Mouse (Mus musculus): ENCODE measurements around the gene Fras1. TPM values are rescaled to one million over a fixed set of nuclear protein-coding genes. Genes with fewer than 3 reads are reported as not detected.

Fras1 gene
- polyA plus RNA-seq, 1 experiment from 2014 or later: 10.8 TPM

GRCm38 (mm10) chr5:96375391-96375831 lies 1.7 kb downstream of the Fras1 start:
- Histone ChIP-seq H3K27ac (no peak overlapping the region), H3K9me3 (no peaks in the 10 kb centered on the region), H3K36me3 (replicated peaks) (no peaks in the 10 kb centered on the region), H3K9ac (peak overlapping the region; percentile 72), H3K4me1 (peaks cover 22% of the 10 kb centered on the region), H3K4me2 (peak overlapping the region; percentile 93), H3K4me3 (replicated peaks) (peak overlapping the region; percentile 63), H3K27me3 (peaks cover 7% of the 10 kb centered on the region; the same call in 1 of the 2 replicates)
- no peak for ATAC-seq (ENCODE audit: low FRiP score)
- under 1% methylated on average over 16 of the region's 17 CpGs for WGBS

- H3K27ac ChIP-seq: no peak overlapping the region
- peaks cover 22% of the 10 kb centered on the region for H3K4me1 ChIP-seq
- no peak for ATAC-seq (ENCODE audit: low FRiP score)
- peaks cover 6% of the 10 kb centered on the region; the same call in 1 of the 2 replicates for H3K27me3 ChIP-seq
- no peaks in the 10 kb centered on the region for H3K36me3 ChIP-seq (replicated peaks)
- H3K4me2 ChIP-seq: peak overlapping the region; percentile 93; the same call in 1 of the 2 replicates
- no peak overlapping the region for H3K4me3 ChIP-seq (replicated peaks)
- no peak overlapping the region for H3K9ac ChIP-seq
- 46% methylated on average over 4 of the region's 4 CpGs for WGBS
- H3K9me3 ChIP-seq: no peaks in the 10 kb centered on the region
These were observed 2.5 kb downstream of the Fras1 start for GRCm38 (mm10) chr5:96376216-96376615.

GRCm38 (mm10) chr5:96386138-96386933 lies 12.6 kb downstream of the Fras1 start:
- 43% methylated on average over 15 of the region's 15 CpGs for WGBS

GRCm38 (mm10) chr5:96388306-96388705 lies 14.6 kb downstream of the Fras1 start:
- H3K9me3 ChIP-seq: 0 out of 2 replicates have a peak, but pooled peaks cover 4% of the 10 kb centered on the region
- no peak overlapping the region for H3K4me2 ChIP-seq
- H3K27me3 ChIP-seq: no peaks in the 10 kb centered on the region
- H3K4me3 ChIP-seq (replicated peaks): no peak overlapping the region
- H3K27ac ChIP-seq: no peak overlapping the region
- peaks cover 4% of the 10 kb centered on the region for H3K4me1 ChIP-seq
- WGBS: 91% methylated on average over 8 of the region's 8 CpGs
- H3K36me3 ChIP-seq (replicated peaks): no peaks in the 10 kb centered on the region
- no peak for ATAC-seq (ENCODE audit: low FRiP score)
- no peak overlapping the region for H3K9ac ChIP-seq

More at GRCm38 (mm10) chr5:96386138-96386933, 12.6 kb downstream of the Fras1 start:
- no peak overlapping the region for H3K27ac ChIP-seq
- no peak overlapping the region for H3K4me3 ChIP-seq (replicated peaks)
- no peaks in the 10 kb centered on the region for H3K27me3 ChIP-seq
- no peak overlapping the region for H3K4me2 ChIP-seq
- H3K36me3 ChIP-seq (replicated peaks): no peaks in the 10 kb centered on the region
- H3K9ac ChIP-seq: no peak overlapping the region
- ATAC-seq (ENCODE audit: low FRiP score): peak; percentile 70
- H3K4me1 ChIP-seq: peaks cover 4% of the 10 kb centered on the region
- H3K9me3 ChIP-seq: 0 out of 2 replicates have a peak, but pooled peaks cover 4% of the 10 kb centered on the region

GRCm38 (mm10) chr5:96389963-96390623 lies 16.3 kb downstream of the Fras1 start:
- Histone ChIP-seq H3K9ac (no peak overlapping the region), H3K36me3 (replicated peaks) (no peaks in the 10 kb centered on the region), H3K4me3 (replicated peaks) (no peak overlapping the region), H3K27me3 (no peaks in the 10 kb centered on the region), H3K9me3 (0 out of 2 replicates have a peak, but pooled peaks cover 4% of the 10 kb centered on the region), H3K4me1 (peaks cover 4% of the 10 kb centered on the region), H3K4me2 (no peak overlapping the region), H3K27ac (no peak overlapping the region)
- no peak for ATAC-seq (ENCODE audit: low FRiP score)
- 93% methylated on average over 11 of the region's 11 CpGs for WGBS

GRCm38 (mm10) chr5:96391086-96391485 lies 17.3 kb downstream of the Fras1 start:
- Histone ChIP-seq H3K4me2 (no peak overlapping the region), H3K9ac (no peak overlapping the region), H3K4me1 (peaks cover 5% of the 10 kb centered on the region; the same call in 1 of the 2 replicates), H3K27me3 (no peaks in the 10 kb centered on the region), H3K36me3 (replicated peaks) (no peaks in the 10 kb centered on the region), H3K27ac (no peak overlapping the region), H3K4me3 (replicated peaks) (no peak overlapping the region), H3K9me3 (0 out of 2 replicates have a peak, but pooled peaks cover 4% of the 10 kb centered on the region)
- ATAC-seq (ENCODE audit: low FRiP score): no peak
- whole genome bisulfite sequencing: 93% methylated on average over 4 of the region's 4 CpGs

GRCm38 (mm10) chr5:96394947-96395346 lies 21.2 kb downstream of the Fras1 start:
- Histone ChIP-seq H3K4me3 (replicated peaks) (no peak overlapping the region), H3K27ac (no peak overlapping the region), H3K4me1 (peaks cover 8% of the 10 kb centered on the region; the same call in 1 of the 2 replicates), H3K36me3 (replicated peaks) (no peaks in the 10 kb centered on the region), H3K4me2 (no peak overlapping the region), H3K9me3 (no peaks in the 10 kb centered on the region), H3K27me3 (no peaks in the 10 kb centered on the region), H3K9ac (no peak overlapping the region)
- 93% methylated on average over 4 of the region's 4 CpGs for WGBS
- no peak for ATAC-seq (ENCODE audit: low FRiP score)

GRCm38 (mm10) chr5:96395786-96396650 lies 22.3 kb downstream of the Fras1 start:
- no peak for ATAC-seq (ENCODE audit: low FRiP score)

GRCm38 (mm10) chr5:96402555-96402954 lies 28.8 kb downstream of the Fras1 start:
- H3K4me1 ChIP-seq: peaks cover 11% of the 10 kb centered on the region; the same call in 1 of the 2 replicates
- 81% methylated on average over 3 of the region's 3 CpGs for WGBS
- ATAC-seq (ENCODE audit: low FRiP score): no peak
- no peaks in the 10 kb centered on the region for H3K36me3 ChIP-seq (replicated peaks)
- no peak overlapping the region for H3K4me2 ChIP-seq
- no peaks in the 10 kb centered on the region for H3K9me3 ChIP-seq
- H3K27ac ChIP-seq: no peak overlapping the region
- H3K27me3 ChIP-seq: no peaks in the 10 kb centered on the region
- no peak overlapping the region for H3K9ac ChIP-seq
- no peak overlapping the region for H3K4me3 ChIP-seq (replicated peaks)

More at GRCm38 (mm10) chr5:96395786-96396650, 22.3 kb downstream of the Fras1 start:
- peaks cover 8% of the 10 kb centered on the region; the same call in 1 of the 2 replicates for H3K4me1 ChIP-seq
- no peak overlapping the region for H3K4me3 ChIP-seq (replicated peaks)
- no peaks in the 10 kb centered on the region for H3K36me3 ChIP-seq (replicated peaks)
- no peaks in the 10 kb centered on the region for H3K9me3 ChIP-seq
- H3K27ac ChIP-seq: no peak overlapping the region
- WGBS: 31% methylated on average over 5 of the region's 5 CpGs
- no peaks in the 10 kb centered on the region for H3K27me3 ChIP-seq
- no peak overlapping the region for H3K4me2 ChIP-seq
- no peak overlapping the region for H3K9ac ChIP-seq

GRCm38 (mm10) chr5:96405139-96405842 lies 31.5 kb downstream of the Fras1 start:
- Histone ChIP-seq H3K4me2 (no peak overlapping the region), H3K27me3 (no peaks in the 10 kb centered on the region), H3K9ac (no peak overlapping the region), H3K9me3 (no peaks in the 10 kb centered on the region), H3K36me3 (replicated peaks) (no peaks in the 10 kb centered on the region), H3K27ac (no peak overlapping the region), H3K4me3 (replicated peaks) (no peak overlapping the region), H3K4me1 (peaks cover 11% of the 10 kb centered on the region; the same call in 1 of the 2 replicates)
- peak; percentile 46; the same call in 1 of the 2 replicates for ATAC-seq (ENCODE audit: low FRiP score)
- 55% methylated on average over 8 of the region's 8 CpGs for WGBS

- H3K27ac ChIP-seq: no peak overlapping the region
- no peak for ATAC-seq (ENCODE audit: low FRiP score)
- H3K9me3 ChIP-seq: no peaks in the 10 kb centered on the region
- 83% methylated on average over 2 of the region's 2 CpGs for whole genome bisulfite sequencing
- H3K27me3 ChIP-seq: no peaks in the 10 kb centered on the region
- no peaks in the 10 kb centered on the region for H3K36me3 ChIP-seq (replicated peaks)
- no peak overlapping the region for H3K4me3 ChIP-seq (replicated peaks)
- no peak overlapping the region for H3K9ac ChIP-seq
- H3K4me2 ChIP-seq: no peak overlapping the region
- H3K4me1 ChIP-seq: peaks cover 11% of the 10 kb centered on the region; the same call in 1 of the 2 replicates
These were observed 34.5 kb downstream of the Fras1 start for GRCm38 (mm10) chr5:96408291-96408690.

All from forebrain, embryonic 12.5 days (tissue).